Mouse (Mus musculus): ENCODE measurements around the gene P2rx1.

The P2rx1 gene

GRCm38 (mm10) chr11:73020953-73021800, 22.3 kb downstream of the P2rx1 start:
- DNase-seq (ENCODE audit: low spot score in 2 of 2), result no peak

DNA sequence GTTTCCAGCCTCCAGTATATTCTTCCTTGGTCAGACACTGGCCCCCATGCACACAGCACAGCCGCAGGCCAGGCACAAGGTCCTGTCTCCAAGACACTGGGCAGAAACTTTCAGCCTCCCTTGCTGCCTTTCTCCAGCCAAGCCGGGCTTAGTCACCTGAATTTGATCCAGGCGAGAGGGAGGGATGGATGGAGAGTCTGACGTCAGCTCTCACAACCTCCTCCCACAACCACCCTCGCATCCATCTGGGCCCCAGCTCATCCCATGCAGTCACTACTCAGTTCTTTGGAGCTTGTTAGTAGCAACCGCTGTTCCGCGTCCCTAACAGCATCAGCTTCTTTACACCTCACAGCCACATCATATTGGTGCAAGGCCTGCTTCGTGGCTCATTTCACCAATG, 24.2 kb downstream of the P2rx1 start:
- DNase-seq (ENCODE audit: low spot score in 2 of 2), result peak in 1 of 2 experiments; percentile 82

DNA sequence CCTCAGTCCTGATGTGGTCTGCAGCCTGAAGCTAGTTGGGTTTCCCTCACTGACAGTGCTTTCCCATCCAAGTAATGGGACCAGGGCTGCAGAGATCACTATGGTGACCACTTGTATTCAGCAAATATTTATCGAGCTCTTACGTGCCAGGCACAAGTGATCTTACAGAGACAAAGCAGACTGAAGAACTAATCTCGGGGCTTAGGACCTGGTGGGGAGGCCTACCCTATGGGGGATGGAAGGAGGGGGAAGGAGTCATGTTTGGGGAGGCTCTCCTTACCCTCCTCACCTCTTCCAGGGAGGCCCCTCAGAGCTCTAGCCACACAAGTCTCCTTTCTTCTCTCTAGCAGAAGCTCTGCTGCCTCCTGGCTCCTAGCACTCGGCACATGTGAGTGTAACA, 24.9 kb downstream of the P2rx1 start:
- DNase-seq (ENCODE audit: low spot score in 2 of 2), result no peak

GRCm38 (mm10) chr11:73024236-73024904, 25.5 kb downstream of the P2rx1 start:
- DNase-seq (ENCODE audit: low spot score in 2 of 2), result no peak

- no peak for DNase-seq (ENCODE audit: low spot score in 2 of 2)
Observed at GRCm38 (mm10) chr11:73026961-73027360, 28.1 kb downstream of the P2rx1 start.

DNA sequence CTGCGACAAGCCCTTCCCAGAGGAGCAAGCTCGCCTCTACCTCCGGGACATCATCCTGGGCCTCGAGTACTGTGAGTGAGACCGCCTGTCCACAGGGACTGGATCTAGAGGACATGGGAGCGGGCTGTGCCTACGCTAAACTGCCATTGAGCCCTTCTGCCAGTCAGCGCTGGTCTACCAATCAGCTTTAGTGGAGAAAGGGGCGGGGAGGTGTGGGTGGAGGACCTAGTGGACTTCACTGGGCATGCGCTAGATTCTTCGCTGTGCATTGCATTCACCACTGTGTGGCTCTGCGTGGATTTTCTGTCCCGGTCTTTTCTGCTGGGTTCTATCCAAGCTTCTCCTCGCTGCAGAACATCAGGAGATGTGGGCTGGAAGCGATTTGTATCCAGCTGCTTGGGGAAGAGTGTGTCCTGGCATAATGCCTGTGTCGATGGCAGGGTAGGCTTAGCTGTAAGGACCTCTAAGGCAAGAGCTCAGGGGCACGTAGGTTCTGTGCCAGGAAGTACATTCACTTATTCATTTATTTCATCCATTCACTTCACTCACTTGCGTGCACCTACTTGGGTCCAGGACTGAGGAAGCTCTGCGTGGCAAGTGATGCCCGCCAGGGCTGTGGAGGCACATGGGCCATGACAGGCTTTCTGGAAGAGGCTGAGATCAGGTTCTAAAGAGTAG, 32.1 kb downstream of the P2rx1 start:
- DNase-seq (ENCODE audit: low spot score in 2 of 2), result peak; percentile 77 to 80

GRCm38 (mm10) chr11:73031536-73031935, 32.6 kb downstream of the P2rx1 start:
- no peak for DNase-seq (ENCODE audit: low spot score in 2 of 2)

GRCm38 (mm10) chr11:73036077-73036476, 37.2 kb downstream of the P2rx1 start:
- DNase-seq (ENCODE audit: low spot score in 2 of 2), result no peak

GRCm38 (mm10) chr11:73036889-73037288, 38.0 kb downstream of the P2rx1 start:
- DNase-seq (ENCODE audit: low spot score in 2 of 2), result no peak

DNA sequence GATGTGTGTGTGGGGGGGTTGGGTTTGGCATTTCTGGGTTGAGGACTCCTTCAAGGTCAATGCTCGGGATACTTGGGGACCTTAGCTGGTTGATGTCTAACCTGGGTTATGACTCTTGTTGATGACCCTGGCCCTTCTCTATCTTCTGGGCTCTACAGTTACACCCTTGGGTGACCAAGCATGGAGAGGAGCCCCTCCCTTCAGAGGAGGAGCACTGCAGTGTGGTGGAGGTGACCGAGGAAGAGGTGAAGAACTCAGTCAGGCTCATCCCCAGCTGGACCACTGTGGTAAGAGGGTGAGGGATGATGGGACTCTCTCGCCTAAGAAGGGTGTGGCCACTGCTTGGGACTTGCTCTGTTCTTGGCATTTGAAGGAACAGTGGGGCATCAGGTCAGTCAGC, 38.8 kb downstream of the P2rx1 start:
- DNase-seq (ENCODE audit: low spot score in 2 of 2), result no peak

DNA sequence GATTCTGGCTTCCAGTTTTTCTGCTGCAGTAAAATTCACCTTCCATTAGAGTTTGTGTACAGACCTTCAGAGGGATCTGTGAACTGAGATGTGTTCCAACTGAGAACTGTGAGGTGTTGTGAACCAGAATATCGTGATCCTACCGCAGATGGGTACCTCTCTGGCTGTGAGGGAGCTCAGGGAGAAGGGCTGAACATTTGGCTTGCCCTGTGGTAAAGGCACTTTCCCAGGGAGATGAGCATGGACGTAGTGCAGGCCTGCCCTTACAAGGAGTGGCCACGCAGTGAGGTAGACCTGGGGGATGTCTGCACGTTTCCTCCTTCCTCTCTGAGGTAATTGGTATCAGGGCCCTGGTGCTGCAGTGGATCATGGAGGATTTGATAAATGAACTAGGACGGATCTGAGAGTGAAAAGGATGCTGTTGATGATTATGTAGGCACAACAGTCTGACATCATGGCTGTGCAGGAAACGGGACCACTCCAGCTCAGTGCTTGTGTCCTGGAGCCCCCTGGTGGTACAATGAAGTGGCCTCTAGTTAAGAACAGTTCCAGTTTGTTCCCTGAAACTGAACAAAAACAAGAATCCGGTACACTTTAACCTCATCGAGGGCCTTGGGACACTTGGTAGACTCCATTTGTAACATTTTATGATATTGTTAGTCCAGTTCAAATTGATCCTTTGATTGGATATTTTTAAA, 40.3 kb downstream of the P2rx1 start:
- no peak for DNase-seq (ENCODE audit: low spot score in 2 of 2)

DNA sequence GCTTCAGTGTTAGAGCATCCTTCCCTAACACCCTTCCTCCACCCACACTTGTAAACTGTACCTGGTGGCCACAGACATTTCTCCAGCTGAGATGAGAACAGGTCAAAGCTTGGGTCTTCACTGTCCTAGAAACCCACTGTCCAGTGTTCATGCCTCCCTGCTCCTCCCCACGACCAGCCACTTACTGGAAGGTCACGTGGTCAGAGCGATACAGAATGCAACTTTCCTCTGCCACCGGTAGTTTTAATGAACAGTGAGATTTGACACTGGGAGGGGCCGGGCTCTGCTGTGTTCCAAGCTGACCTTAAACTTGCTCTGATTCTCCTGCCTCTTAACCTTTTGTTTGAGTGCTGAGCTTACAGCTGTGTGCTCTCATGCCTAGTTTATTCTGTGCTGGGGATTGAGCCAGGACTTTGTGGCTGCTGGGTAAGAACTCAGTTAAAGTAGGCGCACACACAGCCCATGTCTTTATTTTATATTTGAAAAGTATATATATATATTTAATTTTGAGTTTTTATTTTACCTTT, 45.4 kb downstream of the P2rx1 start:
- no peak for DNase-seq (ENCODE audit: low spot score in 2 of 2)

GRCm38 (mm10) chr11:73044789-73045188, 45.9 kb downstream of the P2rx1 start:
- no peak for DNase-seq (ENCODE audit: low spot score in 2 of 2)

DNA sequence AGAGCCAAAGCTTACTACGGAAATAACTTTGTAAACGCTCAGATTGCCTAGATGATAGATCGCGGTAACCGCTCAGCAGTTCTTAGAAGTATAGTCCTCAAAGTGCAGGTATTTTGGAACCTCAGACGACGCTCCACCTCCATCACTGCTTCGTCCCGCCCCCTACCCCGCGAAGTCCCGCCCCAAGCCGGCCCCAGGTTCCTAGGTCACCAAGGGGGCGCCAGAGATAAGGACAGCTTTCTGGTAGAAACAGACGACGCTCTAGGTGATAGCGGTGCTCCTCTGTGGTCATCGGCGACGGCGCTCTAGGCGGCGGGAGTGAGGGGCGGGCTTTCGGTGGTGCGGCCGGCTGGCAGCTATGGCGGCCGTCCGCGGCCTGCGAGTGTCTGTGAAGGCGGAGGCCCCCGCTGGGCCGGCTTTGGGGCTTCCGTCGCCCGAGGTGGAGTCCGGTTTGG, 48.7 kb downstream of the P2rx1 start, which contains the start of gene Ncbp3:
Gene Ncbp3, plus strand, starts transcription at position 242 of the 455 bp plus-strand sequence.
- peak; percentile 94 to 95 for DNase-seq (ENCODE audit: low spot score in 2 of 2)

DNA sequence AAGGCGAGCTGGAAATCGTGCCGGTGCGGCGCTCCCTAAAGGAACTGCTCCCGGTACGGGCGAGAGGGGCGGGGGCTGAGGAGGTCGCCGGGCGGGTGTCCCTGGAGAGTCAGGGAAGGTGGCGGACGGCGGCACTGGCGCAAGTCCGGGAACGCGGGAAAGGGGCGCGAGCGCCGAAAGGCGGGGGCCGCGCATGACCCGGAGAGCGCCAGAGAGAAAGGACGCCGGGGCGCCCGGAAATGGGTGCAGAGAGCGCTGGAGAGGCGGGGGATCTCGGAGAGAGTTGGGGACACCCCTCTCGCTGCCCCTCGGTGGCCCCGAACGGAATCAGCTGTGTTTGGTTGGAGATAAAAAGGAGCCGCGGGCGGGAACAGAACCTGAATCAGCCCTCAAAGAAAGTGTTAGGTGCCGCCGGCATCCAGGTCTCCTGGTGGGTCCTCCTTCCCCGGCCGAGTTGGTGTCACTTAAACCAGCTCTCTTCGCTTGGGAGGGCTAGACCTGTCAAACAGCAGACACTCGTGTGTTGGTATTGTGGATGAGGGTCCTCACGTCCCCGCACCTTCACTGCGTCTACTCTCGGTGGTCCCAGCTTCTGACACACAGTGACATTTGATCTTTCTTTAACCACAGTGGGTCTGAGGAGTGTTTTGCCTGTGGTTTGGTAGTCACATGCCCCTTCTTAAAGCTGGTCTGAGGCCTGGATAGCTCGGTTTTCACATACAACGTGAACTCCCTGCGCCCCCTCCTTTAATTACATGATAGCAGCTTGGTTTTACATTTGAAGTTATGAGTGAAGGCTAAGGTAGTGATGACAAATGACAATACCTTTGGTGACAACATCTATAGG, 49.4 kb downstream of the P2rx1 start:
- no peak for DNase-seq (ENCODE audit: low spot score in 2 of 2)

GRCm38 (mm10) chr11:73049335-73049734, 50.4 kb downstream of the P2rx1 start:
- peak; percentile 50 to 62 for DNase-seq (ENCODE audit: low spot score in 2 of 2)

DNA sequence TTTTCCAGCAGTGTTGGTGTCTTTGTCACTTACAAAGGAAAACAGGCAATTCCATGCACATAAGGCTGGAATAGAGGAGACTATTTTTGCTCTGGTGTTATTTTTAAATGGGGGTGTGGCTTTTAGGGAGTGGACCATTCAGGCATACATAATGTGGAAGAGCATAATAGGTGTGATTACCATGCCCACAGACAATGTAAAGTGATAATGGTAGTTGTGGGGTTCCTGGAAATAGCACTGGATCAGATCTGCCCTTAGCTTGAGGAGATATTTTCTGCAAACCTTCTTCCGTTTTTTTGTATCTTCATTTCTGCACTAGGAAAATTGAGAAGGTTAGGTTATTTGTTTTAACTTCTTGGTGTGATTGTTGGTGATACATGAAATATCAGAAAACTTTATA, 53.9 kb downstream of the P2rx1 start:
- DNase-seq (ENCODE audit: low spot score in 2 of 2), result no peak

DNA sequence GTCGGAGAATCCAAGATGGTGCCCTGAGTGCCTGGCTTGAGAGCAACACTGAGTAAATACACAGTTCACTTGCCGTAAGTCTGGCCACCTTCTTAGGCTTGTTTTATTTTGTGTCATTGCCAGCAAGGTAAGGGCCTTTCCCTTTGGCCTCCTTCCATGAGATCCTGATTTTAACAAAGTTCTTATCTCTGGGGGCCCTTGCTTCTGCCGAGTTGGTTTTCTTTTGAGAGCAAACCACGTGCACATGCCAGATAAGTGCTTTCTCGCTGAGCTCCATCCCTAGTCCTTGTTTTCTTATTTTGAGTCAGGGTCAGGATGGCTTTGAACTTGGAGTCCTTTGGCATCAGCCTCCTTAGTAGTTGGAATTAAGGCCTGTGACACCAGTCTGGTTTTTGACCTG, 58.8 kb downstream of the P2rx1 start:
- no peak for DNase-seq (ENCODE audit: low spot score in 2 of 2)

- no peak for DNase-seq (ENCODE audit: low spot score in 2 of 2)
Observed at GRCm38 (mm10) chr11:73059630-73060029, 60.7 kb downstream of the P2rx1 start.

- no peak for DNase-seq (ENCODE audit: low spot score in 2 of 2)
Observed at GRCm38 (mm10) chr11:73061413-73061812, 62.5 kb downstream of the P2rx1 start.
